Mouse (Mus musculus) spleen, adult 2 months (tissue): Measurements from ENCODE around the gene Shb.

Source experiments
- CTCF ChIP-seq: fragments of 200-500 bp; IDR thresholded peaks from 2 replicates; pipeline ENCODE4 v1.5.1; 2011; ENCODE audit warnings: mild to moderate bottlenecking, inconsistent platforms; ENCODE audit not compliant: insufficient read depth, insufficient read length, insufficient replicate concordance; ENCODE audit errors: extremely low read depth
- POLR2A ChIP-seq: fragments of 200-500 bp; IDR thresholded peaks from 2 replicates; pipeline ENCODE4 v1.6.1; 2011; ENCODE audit warnings: low read depth, low read length, inconsistent platforms

DNA sequence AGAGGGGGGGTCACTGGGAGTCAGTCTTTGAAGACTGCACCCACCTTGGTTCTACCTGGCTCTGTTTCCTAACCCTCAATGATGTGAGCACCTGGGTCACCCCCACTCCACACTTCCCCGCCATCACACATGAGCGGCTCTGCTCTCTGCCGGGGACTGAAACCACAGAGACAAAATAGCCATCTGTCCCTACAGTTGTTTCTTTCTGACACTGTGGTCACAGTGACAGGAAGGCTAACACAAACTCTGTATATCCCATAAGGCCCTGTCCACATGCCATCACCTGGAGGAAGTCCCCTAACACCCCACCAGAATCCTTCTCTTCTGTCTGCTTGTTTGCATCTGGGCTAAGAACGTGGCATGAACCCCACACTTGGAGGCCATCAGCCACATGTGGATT is 97.6 kb downstream of the Shb start:
- TF ChIP-seq CTCF: no peak
- TF ChIP-seq POLR2A: no peak
